Mouse (Mus musculus): ENCODE results near the gene Traf5.

- TF ChIP-seq CTCF (IDR thresholded peaks at IDR 0.05; ENCODE audit: borderline replicate concordance, extremely low read depth, insufficient read depth, insufficient read length) (no peak), POLR2A (IDR thresholded peaks at IDR 0.05; ENCODE audit: borderline replicate concordance, extremely low read depth, insufficient read depth, insufficient read length, poor library complexity, severe bottlenecking) (no peak)
Measured at GRCm38 (mm10) chr1:192090281-192090680, 2.1 kb downstream of the Traf5 start.

All from brain, embryonic 14.5 days (tissue).